In the genomic region with DNA sequence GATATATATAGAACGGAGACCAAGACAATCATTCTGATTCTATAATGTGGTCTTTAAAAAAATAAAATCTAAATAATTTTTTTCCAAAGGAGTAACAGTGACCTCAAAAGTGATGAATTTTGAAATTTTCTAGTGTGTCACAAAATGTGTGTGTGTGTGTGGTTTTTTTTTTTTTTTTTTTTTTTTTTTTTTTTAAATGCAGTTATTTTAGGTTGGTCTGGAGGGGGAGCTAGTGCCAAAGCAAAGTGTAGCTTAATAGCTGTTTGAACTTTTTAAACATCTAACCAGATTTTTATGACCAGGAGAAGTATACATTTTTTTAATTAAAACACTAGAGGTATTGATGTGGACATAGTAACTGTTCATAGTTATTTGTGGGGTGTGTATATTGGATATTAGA, we compare ENCODE assay signal across 9 mouse cellular contexts. TPM values are rescaled to one million over a fixed set of nuclear protein-coding genes. Genes with fewer than 3 reads are reported as not detected.
DNase-seq lines count a peak whose midpoint lies in the region; ATAC-seq lines count a peak whose summit lies in the region.
"Had no signal": no experiment of that assay in that cellular context is flagged by ENCODE, and none has a peak within 500 bp of the region (broad histone marks: within the 10 kb centered on the region; RNA-seq: fewer than 3 reads in every experiment).

No protein-coding gene starts in this region.

- H3K4me2 ChIP-seq in kidney, embryonic 14.5 days (replicated peaks; ENCODE audit: low read depth, low read length): no peak overlapping the region
- H3K4me2 ChIP-seq: limb, embryonic 15.5 days had no signal

- H3K27me3 ChIP-seq in kidney, embryonic 14.5 days (ENCODE audit: control insufficient read depth, insufficient read depth, low read length): no peaks in the 10 kb centered on the region
- H3K27me3 ChIP-seq: limb, embryonic 15.5 days had no signal

- H3K36me3 ChIP-seq in kidney, embryonic 14.5 days (ENCODE audit: control insufficient read depth, insufficient read depth, low read length): no peaks in the 10 kb centered on the region
- H3K36me3 ChIP-seq: limb, embryonic 15.5 days had no signal

- no peak for ATAC-seq in kidney, embryonic 14.5 days (ENCODE audit: low FRiP score, low TSS enrichment)

- no peak overlapping the region for H3K27ac ChIP-seq in kidney, embryonic 14.5 days (ENCODE audit: low read depth, low read length)
- H3K27ac ChIP-seq: limb, embryonic 15.5 days had no signal

- no peak overlapping the region for H3K4me3 ChIP-seq in kidney, embryonic 14.5 days (ENCODE audit: low read length)
- H3K4me3 ChIP-seq: limb, embryonic 15.5 days had no signal

- H3K4me1 ChIP-seq in kidney, embryonic 14.5 days (ENCODE audit: control insufficient read depth, insufficient read depth, low read length): 0 out of 2 replicates have a peak, but pooled peaks cover 4% of the 10 kb centered on the region

- WGBS in kidney, embryonic 14.5 days: 87% methylated on average over 1 of the region's 1 CpGs

- DNase-seq in adrenal gland, postnatal 14 days: peak; percentile 44
- no peak for DNase-seq in adrenal gland, postnatal 25 days
- DNase-seq in kidney, postnatal 25 days: peak; percentile 30 to 37
- peak; percentile 74 for DNase-seq in NIH3T3 (ENCODE audit: low read depth)
- DNase-seq in lung, postnatal 14 days: peak; percentile 30
- no peak for DNase-seq in frontal cortex, postnatal 14 days (ENCODE audit: low spot score in 2 of 2)
- no peak for DNase-seq in right cerebral cortex, adult 2 months (ENCODE audit: low spot score in 2 of 2)

- no peak overlapping the region for H3K9ac ChIP-seq in kidney, embryonic 14.5 days (ENCODE audit: low read depth, low read length)
- H3K9ac ChIP-seq: limb, embryonic 15.5 days had no signal

- no peaks in the 10 kb centered on the region for H3K9me3 ChIP-seq in kidney, embryonic 14.5 days (ENCODE audit: control insufficient read depth, low read length)
- H3K9me3 ChIP-seq: limb, embryonic 15.5 days had no signal

RNA-seq across cellular contexts. Expression of a gene that starts 2.9 kb away (rescaled TPM):
- total RNA-seq in adrenal gland, postnatal 14 days (2021): 41.2 and 46.0 TPM in 2 replicates
- total RNA-seq in adrenal gland, postnatal 25 days (2021): 41.2 and 47.7 TPM in 2 replicates
- polyA plus RNA-seq in kidney, embryonic 14.5 days (2014; fragmentation: Nextera tagmentation; extraction: Ambion mirVana): 17.2 and 25.7 TPM in 2 replicates

Comparison
In these comparisons a context has a peak if more than half of its experiments do, and no peak if none do; other contexts are left out.
1. DNase-seq: peak in adrenal gland, postnatal 14 days (single experiment), kidney, postnatal 25 days (2 of 2), NIH3T3 (single experiment) and lung, postnatal 14 days (single experiment); none in adrenal gland, postnatal 25 days (single experiment), frontal cortex, postnatal 14 days (0 of 2) and right cerebral cortex, adult 2 months (0 of 2).